Mouse (Mus musculus): ENCODE measurements at regions not wholly inside any gene's neighbourhood (a gene's known extent, or its start where the extent isn't known, plus 50 kb on each side); places are given as distances from the start of the nearest gene placed in this dataset.

- DNase-seq (ENCODE audit: low read depth) = peak; percentile 46
These were observed 152.6 kb downstream of the Adam29 start for GRCm38 (mm10) chr8:55754189-55754588.

DNA sequence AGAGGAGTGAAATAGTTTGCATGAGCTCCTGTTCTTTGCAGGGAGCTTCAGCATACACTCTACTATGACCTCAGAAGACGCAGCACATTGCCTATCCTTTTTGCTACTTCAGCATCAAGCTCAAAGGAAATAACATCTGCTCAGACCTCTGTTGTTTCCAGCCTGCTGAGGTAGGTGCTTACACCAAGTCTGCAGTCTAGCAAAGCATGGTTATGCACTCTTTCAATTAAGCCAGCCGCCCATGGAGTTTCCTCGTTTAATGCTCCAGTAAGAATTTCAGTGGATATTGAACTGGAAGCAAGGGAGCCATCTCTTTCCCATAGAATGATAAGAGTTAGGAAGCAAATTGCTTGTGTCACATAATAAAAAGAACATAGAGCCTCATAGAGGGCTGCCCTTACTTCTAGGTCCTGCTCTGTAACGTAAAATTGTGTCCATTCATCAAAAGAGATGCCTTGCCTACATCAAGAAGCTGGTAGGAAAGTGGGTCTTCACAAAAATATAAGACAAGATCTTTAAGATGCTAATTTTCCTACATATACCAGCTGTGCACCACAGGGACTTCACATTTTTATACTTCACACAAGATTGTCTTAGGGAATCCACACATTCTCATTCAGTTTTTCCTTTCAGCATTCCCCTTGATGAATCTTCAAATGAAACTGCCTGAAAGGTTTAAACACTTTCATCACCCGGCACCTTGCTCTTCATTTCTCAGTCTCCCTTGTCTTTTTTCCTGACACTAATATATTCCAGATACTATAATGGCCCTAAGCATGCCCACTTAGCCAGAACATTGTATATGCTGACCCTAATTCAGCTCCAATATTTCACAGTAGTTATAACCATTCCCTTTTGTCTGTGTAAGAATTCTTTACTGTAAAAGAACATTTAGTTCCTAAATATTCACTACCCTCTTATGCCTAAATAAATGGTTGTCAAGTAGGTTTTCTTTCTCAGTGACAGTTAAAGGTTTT is 182.2 kb downstream of the Adam29 start:
- no peak for DNase-seq (ENCODE audit: low read depth)

DNA sequence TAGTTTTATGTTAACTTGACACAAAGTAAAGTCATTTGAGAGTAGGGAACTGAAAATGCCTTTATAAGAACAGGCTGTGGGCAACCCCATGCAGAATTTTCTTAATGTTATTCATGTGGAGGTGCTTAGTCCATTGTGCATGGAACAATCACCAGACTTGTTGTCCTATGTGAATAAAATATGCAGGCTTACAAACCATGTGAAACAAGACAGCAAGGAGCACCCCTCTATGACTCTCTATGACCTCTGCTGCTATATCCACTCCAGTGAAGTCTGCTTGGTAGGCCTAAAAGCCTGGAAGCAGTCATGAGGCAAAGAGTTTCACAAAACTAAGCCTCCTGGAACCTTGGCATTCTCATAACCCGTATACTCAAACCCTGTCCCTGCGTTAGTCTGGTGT is 215.0 kb downstream of the Adam29 start:
- DNase-seq (ENCODE audit: low read depth) = no peak

DNA sequence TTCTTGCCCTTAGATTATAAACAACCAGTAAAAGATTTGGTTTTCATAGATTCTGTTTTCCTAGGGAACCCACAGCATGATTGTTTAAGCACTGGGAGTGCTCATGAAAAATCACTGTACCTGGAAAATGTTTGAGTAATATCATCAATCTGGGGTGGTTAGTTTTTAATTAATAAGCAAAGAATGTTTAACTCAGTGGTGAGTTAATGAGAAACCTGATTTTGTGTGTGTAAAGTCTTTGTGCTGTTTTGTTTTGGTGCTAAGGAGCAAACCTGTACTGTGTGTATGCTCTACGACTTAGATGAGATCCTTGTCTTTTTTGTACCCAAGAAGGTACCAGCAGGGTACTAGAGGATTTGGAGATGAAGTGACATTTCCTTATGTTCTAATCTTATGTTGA is 226.3 kb downstream of the Adam29 start:
- DNase-seq (ENCODE audit: low read depth) = no peak

DNA sequence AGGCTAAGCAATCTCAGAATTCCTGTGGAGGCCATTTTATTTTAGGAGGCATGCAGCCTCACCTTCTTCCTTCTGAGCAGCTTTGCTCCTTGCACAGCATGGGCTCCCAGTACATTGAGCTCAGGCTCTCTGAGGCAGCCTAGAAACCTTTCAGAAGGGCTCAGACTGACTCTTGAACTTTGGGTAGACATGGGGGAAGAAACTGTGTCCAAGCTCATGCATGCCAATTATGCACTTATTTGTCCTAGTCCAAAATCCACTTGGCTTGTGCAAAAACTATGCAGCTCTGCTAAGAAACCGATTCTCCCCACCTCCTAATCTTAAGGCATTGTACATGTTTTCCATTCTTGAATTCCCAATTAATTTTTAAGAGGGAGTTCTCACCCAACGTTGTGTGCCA is 268.0 kb downstream of the Adam29 start:
- DNase-seq (ENCODE audit: low read depth) = no peak

- DNase-seq (ENCODE audit: low read depth) = no peak
These were observed 284.3 kb downstream of the Adam29 start for GRCm38 (mm10) chr8:55622399-55622798.
